Mouse (Mus musculus) mouse embryonic stem cell (cell line): ENCODE results near the gene Eif4enif1.

Experiments used
- in situ Hi-C, 2 experiments: fragments of 300-500 bp; cut with MboI; formaldehyde crosslinking; loops; 1 replicate in 1 of 2; 3 replicates in 1 of 2; pipeline ENCODE4 v1.14.3; 2019 to 2020; ENCODE audit warnings: low sequenced_read_pairs in 2 of 2, low pct_unique_long_range_greater_than_20kb in 1 of 2, mixed read lengths in 1 of 2; ENCODE audit not compliant: unreplicated experiment in 1 of 2

The Eif4enif1 gene

DNA sequence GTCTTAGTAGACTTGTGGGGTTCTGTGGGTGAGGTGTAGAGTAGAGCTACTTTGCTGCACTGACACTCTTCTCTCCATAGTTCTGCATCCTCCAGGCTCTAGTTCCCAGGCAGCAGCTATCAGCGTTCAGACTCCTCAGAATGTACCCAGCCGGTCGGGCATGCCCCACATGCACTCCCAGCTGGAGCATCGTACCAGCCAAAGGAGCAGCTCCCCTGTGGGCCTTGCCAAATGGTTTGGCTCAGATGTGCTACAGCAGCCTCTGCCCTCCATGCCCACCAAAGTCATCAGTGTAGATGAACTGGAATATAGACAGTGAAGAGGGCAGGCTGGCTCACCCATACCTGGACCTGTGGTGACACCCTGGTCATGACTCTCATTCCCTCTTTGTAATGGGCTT, 41.6 kb downstream of the Eif4enif1 start:
- in situ Hi-C loops, result loop anchor here in 1 of 2 experiments (25.0 kb wide), 1 partner anchor 419 kb away; no protein-coding TSS in a partner anchor

GRCm38 (mm10) chr11:3247387-3247786, 45.2 kb downstream of the Eif4enif1 start:
- in situ Hi-C loops, result loop anchor here in 1 of 2 experiments (25.0 kb wide), 1 partner anchor 415 kb away; no protein-coding TSS in a partner anchor

DNA sequence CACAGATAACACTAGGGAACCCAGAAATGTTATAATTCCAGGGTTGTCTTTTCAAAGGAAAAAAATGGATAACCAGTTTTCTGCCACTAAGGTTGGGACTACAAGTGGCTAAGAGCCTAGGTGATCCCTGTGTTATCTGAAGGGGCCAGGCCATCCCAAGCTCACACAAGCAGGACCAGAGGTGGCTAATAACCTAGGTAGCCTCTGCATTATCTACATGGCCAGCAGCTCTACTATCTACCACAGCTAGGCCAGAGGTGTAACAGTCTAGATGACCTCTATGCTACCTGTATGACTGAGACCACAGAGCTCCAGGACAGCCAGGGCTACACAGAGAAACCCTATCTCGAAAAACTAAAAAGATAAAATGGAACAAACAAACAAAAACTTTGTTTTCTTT, 57.3 kb downstream of the Eif4enif1 start:
- in situ Hi-C loops, result loop anchor here in 1 of 2 experiments (5.0 kb wide), 1 partner anchor 47 kb away; no protein-coding TSS in a partner anchor

DNA sequence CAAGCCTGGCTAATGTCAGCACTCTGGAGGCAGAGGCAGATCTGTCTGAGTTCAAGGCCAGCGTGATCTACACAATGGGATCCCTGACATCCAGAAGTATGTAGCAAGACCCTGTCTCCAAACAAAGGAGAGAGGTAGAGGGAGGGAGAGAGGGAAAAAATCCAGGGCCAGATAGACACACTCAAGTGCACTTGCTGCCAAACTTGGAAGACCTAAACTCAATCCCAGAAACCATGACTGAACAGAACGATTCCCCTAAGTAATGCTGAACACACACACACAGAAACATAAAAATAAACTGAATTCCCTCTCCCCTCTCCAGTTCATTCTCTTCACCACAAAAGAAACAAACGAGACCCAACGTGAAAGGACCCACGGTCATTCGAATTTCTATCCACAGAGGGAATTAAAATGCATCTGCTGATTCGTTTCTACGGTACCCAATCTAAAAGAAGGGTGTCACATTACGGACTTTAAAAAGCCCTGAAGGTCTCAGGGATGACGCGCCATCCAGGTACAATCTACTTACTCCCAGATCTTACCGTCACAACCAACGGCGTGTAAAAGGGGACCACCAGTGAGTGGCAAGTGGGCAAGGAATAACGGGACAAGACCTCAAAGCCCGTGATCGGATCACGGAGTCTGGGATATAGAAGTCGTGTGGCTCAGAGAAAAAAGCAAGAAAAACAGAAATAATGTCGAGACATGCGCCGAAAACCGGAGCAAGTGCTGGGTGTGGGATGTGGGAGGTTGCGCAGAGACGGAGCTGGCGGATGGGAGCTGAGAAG, 63.3 kb downstream of the Eif4enif1 start:
- in situ Hi-C loops, result no loop called here

DNA sequence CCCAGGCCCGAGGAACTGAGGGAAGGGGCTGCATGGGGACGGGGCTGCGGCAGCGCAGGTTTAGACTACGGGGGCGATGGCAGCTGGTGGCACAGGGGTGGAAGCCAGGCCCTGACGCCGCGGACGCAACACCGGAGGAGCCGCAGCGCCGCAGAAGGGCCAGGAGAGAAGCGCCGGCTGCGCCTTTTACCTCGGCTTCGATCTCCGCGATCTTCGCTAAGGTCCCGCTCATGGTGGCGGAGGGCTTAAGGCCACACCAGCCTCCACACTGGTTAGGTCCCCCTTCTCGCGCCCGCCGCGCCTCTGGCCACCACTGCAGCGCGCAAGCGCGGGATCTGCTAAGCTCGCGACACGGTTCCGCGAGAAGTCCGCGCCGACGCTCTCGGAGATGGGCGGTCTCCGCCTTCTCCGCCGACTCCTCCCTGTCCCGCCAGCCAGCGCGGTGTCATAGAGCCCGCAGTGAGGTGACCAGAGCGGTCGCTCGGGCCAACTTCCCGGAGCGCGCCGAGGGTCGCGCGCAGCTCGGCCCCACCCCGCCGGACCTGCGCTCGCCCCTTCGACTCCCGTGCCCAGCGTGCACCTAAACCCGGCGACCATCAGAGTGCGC, 64.0 kb downstream of the Eif4enif1 start, which contains the start of gene Drg1:
Gene Drg1, minus strand, starts transcription at position 337 of the 607 bp plus-strand sequence.
- in situ Hi-C loops, result no loop called here

DNA sequence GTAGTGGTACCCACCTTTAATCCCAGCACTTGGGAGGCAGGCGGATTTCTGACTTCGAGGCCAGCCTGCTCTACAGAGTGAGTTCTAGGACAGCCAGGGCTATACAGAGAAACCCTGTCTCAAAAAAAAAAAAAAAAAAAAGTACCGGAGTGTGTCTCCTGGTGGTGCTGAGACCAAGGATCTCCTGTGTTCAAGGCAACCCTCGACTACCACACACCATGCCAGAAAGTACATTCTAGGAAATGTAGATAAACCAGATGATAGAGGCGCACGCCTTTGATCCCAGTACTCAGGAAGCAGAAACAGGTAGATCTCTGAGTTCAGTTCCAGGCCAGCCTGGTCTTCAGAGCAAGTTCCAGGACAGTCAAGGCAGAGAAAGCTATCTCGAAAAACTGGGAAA, 64.9 kb downstream of the Eif4enif1 start:
- in situ Hi-C loops, result no loop called here

GRCm38 (mm10) chr11:3269241-3269640, 67.0 kb downstream of the Eif4enif1 start:
- in situ Hi-C loops, result no loop called here

DNA sequence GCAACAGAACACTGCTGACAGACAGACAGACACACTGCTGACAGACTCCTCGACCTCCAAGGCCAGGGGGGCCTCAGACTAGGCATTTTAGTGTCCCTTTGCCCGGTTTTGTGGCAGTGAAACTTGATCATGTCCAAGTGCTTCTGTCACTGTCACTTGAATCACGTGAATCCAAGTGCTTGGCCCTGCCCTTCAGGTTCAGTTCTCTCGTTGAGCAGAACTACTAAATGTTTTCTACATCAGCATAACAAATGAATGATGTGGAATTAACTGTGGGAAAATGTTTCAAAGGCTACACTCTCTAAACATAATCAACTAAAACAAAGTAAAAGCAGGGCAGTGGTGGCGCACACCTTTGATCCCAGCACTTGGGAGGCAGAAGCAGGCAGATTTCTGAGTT, 76.2 kb downstream of the Eif4enif1 start:
- in situ Hi-C loops, result no loop called here

GRCm38 (mm10) chr11:3279729-3280128, 77.5 kb downstream of the Eif4enif1 start:
- in situ Hi-C loops, result no loop called here

- in situ Hi-C loops, result no loop called here
These were observed 80.7 kb downstream of the Eif4enif1 start for GRCm38 (mm10) chr11:3282887-3283286.

- in situ Hi-C loops, result no loop called here
These were observed 81.5 kb downstream of the Eif4enif1 start for GRCm38 (mm10) chr11:3283645-3284044.

- in situ Hi-C loops, result no loop called here
These were observed 83.7 kb downstream of the Eif4enif1 start for GRCm38 (mm10) chr11:3285940-3286339.

- in situ Hi-C loops, result no loop called here
These were observed 84.9 kb downstream of the Eif4enif1 start for GRCm38 (mm10) chr11:3287131-3287530.

GRCm38 (mm10) chr11:3287921-3288320, 85.7 kb downstream of the Eif4enif1 start:
- in situ Hi-C loops, result no loop called here

DNA sequence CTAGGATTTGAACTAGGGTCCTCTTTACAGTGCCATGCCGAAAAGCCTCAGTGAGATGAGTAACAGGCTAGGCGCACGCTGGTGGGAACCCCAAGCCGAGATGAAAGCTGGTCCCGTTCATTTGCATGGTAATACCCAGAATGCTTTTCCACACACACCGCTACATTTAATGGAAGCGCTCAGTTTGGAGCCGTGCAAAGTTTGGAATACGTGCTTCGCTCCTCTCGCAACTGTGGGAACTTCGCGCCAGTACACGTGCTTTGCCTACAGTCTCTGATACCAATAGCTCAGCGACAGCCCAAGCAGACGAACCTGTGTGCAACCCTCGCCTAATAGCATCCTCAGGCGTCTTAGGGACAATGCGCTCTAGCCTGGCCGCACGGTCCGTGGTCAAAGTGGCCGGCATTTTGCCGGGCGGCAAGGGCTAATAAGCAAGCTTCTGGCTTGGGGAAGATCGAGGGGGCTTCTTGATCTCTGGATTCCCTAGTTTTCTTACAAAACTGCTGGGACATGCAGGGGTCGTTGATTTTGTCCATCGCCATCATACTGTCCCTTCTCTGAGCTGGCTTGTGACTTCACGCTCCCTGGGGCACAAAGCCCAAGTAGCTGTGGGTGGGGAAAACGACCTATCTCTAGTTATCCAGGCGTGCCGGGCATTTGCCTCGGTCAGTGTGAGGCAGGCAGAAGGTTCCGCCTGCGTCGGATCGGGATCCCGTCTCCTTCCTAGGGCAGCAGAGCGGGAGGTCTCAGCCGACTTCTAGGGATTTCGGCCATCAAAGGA, 86.5 kb downstream of the Eif4enif1 start, which contains the start of gene Patz1:
Gene Patz1, plus strand, starts transcription at position 354 of the 781 bp plus-strand sequence.
- in situ Hi-C loops, result no loop called here

DNA sequence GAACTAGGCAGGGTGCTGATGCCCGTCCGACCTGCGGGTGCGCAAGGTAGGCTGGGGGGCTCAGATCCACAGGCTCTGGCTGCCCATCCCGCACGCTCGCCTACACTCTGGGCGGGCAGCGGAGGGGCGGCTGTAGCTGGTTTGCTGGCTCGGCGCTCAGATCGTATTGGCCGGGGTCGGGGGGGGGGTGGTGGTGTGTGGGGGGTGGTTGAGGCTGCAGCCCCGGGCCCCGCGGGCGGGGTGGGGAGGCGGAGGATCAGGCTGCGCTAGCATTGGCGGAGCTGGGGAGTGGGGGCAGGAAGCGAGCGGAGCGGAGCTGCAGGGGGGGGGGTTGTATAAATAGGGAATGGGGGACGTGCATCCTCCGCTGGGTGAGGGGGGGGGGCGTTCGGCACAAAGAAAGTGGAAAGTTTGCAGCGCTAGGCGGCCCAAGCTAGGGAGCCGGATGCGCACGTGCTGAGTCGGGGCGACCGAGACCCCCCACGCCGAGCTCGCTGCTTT, 87.2 kb downstream of the Eif4enif1 start:
- in situ Hi-C loops, result no loop called here

GRCm38 (mm10) chr11:3289803-3290639, 87.8 kb downstream of the Eif4enif1 start:
- in situ Hi-C loops, result no loop called here
